Mouse (Mus musculus): Measurements from ENCODE around the gene Mlxipl. TPM values are rescaled to one million over a fixed set of nuclear protein-coding genes. Genes with fewer than 3 reads are reported as not detected.

The Mlxipl gene
- polyA plus RNA-seq, 1 experiment from 2014 or later = 0.91 TPM

- peaks cover 22% of the 10 kb centered on the region for H3K4me1 ChIP-seq (replicated peaks; ENCODE audit: control insufficient read depth, insufficient read depth, low read length)
- no peaks in the 10 kb centered on the region for H3K9me3 ChIP-seq (ENCODE audit: control insufficient read depth, low read length)
- peak overlapping the region; percentile 100 for H3K9ac ChIP-seq
- H3K27ac ChIP-seq = peak overlapping the region; percentile 95
- peak overlapping the region; percentile 98 for H3K4me3 ChIP-seq (replicated peaks; ENCODE audit: low read length)
- H3K27me3 ChIP-seq (ENCODE audit: control insufficient read depth, insufficient read depth, low read length) = no peaks in the 10 kb centered on the region
- WGBS = 12% methylated on average over 14 of the region's 14 CpGs
- peaks cover 44% of the 10 kb centered on the region for H3K36me3 ChIP-seq (replicated peaks; ENCODE audit: control insufficient read depth, insufficient read depth)
- H3K4me2 ChIP-seq (replicated peaks) = peak overlapping the region; percentile 81
- DNase-seq (ENCODE audit: low spot score) = peak; percentile 63
- ATAC-seq (ENCODE audit: low FRiP score) = peak; percentile 66
Measured at GRCm38 (mm10) chr5:135076931-135077505, 12.7 kb upstream of the Mlxipl start.

- peaks cover 36% of the 10 kb centered on the region for H3K36me3 ChIP-seq (replicated peaks; ENCODE audit: control insufficient read depth, insufficient read depth)
- H3K27ac ChIP-seq = peak within 1 kb of the TSS; percentile 95
- no peaks in the 10 kb centered on the region for H3K27me3 ChIP-seq (ENCODE audit: control insufficient read depth, insufficient read depth, low read length)
- peaks cover 22% of the 10 kb centered on the region for H3K4me1 ChIP-seq (replicated peaks; ENCODE audit: control insufficient read depth, insufficient read depth, low read length)
- no peaks in the 10 kb centered on the region for H3K9me3 ChIP-seq (ENCODE audit: control insufficient read depth, low read length)
- DNase-seq (ENCODE audit: low spot score) = peak; percentile 98
- peak within 1 kb of the TSS; percentile 100 for H3K9ac ChIP-seq
- H3K4me3 ChIP-seq (replicated peaks; ENCODE audit: low read length) = peak within 1 kb of the TSS; percentile 98
- H3K4me2 ChIP-seq (replicated peaks) = peak within 1 kb of the TSS; percentile 81
- ATAC-seq (ENCODE audit: low FRiP score) = peak; percentile 84
- WGBS = 1% methylated on average over 65 of the region's 83 CpGs
Measured at GRCm38 (mm10) chr5:135077564-135078481, 11.9 kb upstream of the Mlxipl start, which contains the start of gene Vps37d. TSS of gene Vps37d (minus strand) at chr5:135078266.

GRCm38 (mm10) chr5:135078482-135078810, 11.2 kb upstream of the Mlxipl start:
- ATAC-seq (ENCODE audit: low FRiP score) (peak; percentile 66), DNase-seq (ENCODE audit: low spot score) (no peak)
- WGBS = under 1% methylated on average over 11 of the region's 11 CpGs

GRCm38 (mm10) chr5:135079578-135079977, 10.1 kb upstream of the Mlxipl start:
- DNase-seq (ENCODE audit: low spot score) = no peak
- Histone ChIP-seq H3K9me3 (ENCODE audit: control insufficient read depth, low read length) (no peaks in the 10 kb centered on the region), H3K4me3 (replicated peaks; ENCODE audit: low read length) (no peak overlapping the region), H3K27me3 (ENCODE audit: control insufficient read depth, insufficient read depth, low read length) (no peaks in the 10 kb centered on the region), H3K36me3 (replicated peaks; ENCODE audit: control insufficient read depth, insufficient read depth) (peaks cover 19% of the 10 kb centered on the region), H3K9ac (no peak overlapping the region), H3K4me2 (replicated peaks) (no peak overlapping the region), H3K27ac (no peak overlapping the region), H3K4me1 (replicated peaks; ENCODE audit: control insufficient read depth, insufficient read depth, low read length) (peaks cover 12% of the 10 kb centered on the region)
- WGBS = 95% methylated on average over 2 of the region's 2 CpGs
- no peak for ATAC-seq (ENCODE audit: low FRiP score)

More at GRCm38 (mm10) chr5:135078482-135078810, 11.2 kb upstream of the Mlxipl start:
- Histone ChIP-seq H3K4me3 (replicated peaks; ENCODE audit: low read length) (peak overlapping the region; percentile 98), H3K9ac (peak overlapping the region; percentile 100; the same call in 1 of the 2 replicates), H3K27ac (peak overlapping the region; percentile 95), H3K36me3 (replicated peaks; ENCODE audit: control insufficient read depth, insufficient read depth) (peaks cover 30% of the 10 kb centered on the region), H3K9me3 (ENCODE audit: control insufficient read depth, low read length) (no peaks in the 10 kb centered on the region), H3K27me3 (ENCODE audit: control insufficient read depth, insufficient read depth, low read length) (no peaks in the 10 kb centered on the region), H3K4me1 (replicated peaks; ENCODE audit: control insufficient read depth, insufficient read depth, low read length) (peaks cover 20% of the 10 kb centered on the region), H3K4me2 (replicated peaks) (peak overlapping the region; percentile 81)

- ATAC-seq (ENCODE audit: low FRiP score) = no peak
- Histone ChIP-seq H3K4me2 (replicated peaks) (no peak overlapping the region), H3K27me3 (ENCODE audit: control insufficient read depth, insufficient read depth, low read length) (no peaks in the 10 kb centered on the region), H3K4me3 (replicated peaks; ENCODE audit: low read length) (no peak overlapping the region), H3K36me3 (replicated peaks; ENCODE audit: control insufficient read depth, insufficient read depth) (peaks cover 9% of the 10 kb centered on the region), H3K27ac (no peak overlapping the region), H3K9ac (no peak overlapping the region), H3K4me1 (replicated peaks; ENCODE audit: control insufficient read depth, insufficient read depth, low read length) (peaks cover 12% of the 10 kb centered on the region), H3K9me3 (ENCODE audit: control insufficient read depth, low read length) (no peaks in the 10 kb centered on the region)
- no peak for DNase-seq (ENCODE audit: low spot score)
- 88% methylated on average over 5 of the region's 5 CpGs for WGBS
Measured at GRCm38 (mm10) chr5:135080539-135080938, 9.2 kb upstream of the Mlxipl start.

GRCm38 (mm10) chr5:135086871-135087270, 2.8 kb upstream of the Mlxipl start:
- Histone ChIP-seq H3K36me3 (replicated peaks; ENCODE audit: control insufficient read depth, insufficient read depth) (no peaks in the 10 kb centered on the region), H3K4me1 (replicated peaks; ENCODE audit: control insufficient read depth, insufficient read depth, low read length) (no peaks in the 10 kb centered on the region), H3K27me3 (ENCODE audit: control insufficient read depth, insufficient read depth, low read length) (peaks cover 37% of the 10 kb centered on the region), H3K9ac (no peak overlapping the region), H3K9me3 (ENCODE audit: control insufficient read depth, low read length) (no peaks in the 10 kb centered on the region), H3K27ac (no peak overlapping the region), H3K4me2 (replicated peaks) (no peak overlapping the region), H3K4me3 (replicated peaks; ENCODE audit: low read length) (no peak overlapping the region)
- 82% methylated on average over 4 of the region's 4 CpGs for WGBS
- DNase-seq (ENCODE audit: low spot score) (no peak), ATAC-seq (ENCODE audit: low FRiP score) (no peak)

- Histone ChIP-seq H3K4me3 (replicated peaks; ENCODE audit: low read length) (no peak overlapping the region), H3K9ac (no peak overlapping the region), H3K27ac (no peak overlapping the region), H3K9me3 (ENCODE audit: control insufficient read depth, low read length) (no peaks in the 10 kb centered on the region), H3K4me1 (replicated peaks; ENCODE audit: control insufficient read depth, insufficient read depth, low read length) (no peaks in the 10 kb centered on the region), H3K27me3 (ENCODE audit: control insufficient read depth, insufficient read depth, low read length) (peaks cover 17% of the 10 kb centered on the region), H3K36me3 (replicated peaks; ENCODE audit: control insufficient read depth, insufficient read depth) (no peaks in the 10 kb centered on the region), H3K4me2 (replicated peaks) (no peak overlapping the region)
- ATAC-seq (ENCODE audit: low FRiP score) = no peak
- DNase-seq (ENCODE audit: low spot score) = no peak
- 71% methylated on average over 1 of the region's 1 CpGs for whole genome bisulfite sequencing
Measured at GRCm38 (mm10) chr5:135100981-135101380, 11.3 kb downstream of the Mlxipl start.

GRCm38 (mm10) chr5:135103999-135104660, 14.4 kb downstream of the Mlxipl start:
- Histone ChIP-seq H3K9me3 (ENCODE audit: control insufficient read depth, low read length) (no peaks in the 10 kb centered on the region), H3K36me3 (replicated peaks; ENCODE audit: control insufficient read depth, insufficient read depth) (no peaks in the 10 kb centered on the region), H3K27me3 (ENCODE audit: control insufficient read depth, insufficient read depth, low read length) (peaks cover 40% of the 10 kb centered on the region), H3K4me3 (replicated peaks; ENCODE audit: low read length) (no peak overlapping the region), H3K4me2 (replicated peaks) (no peak overlapping the region), H3K27ac (no peak overlapping the region), H3K4me1 (replicated peaks; ENCODE audit: control insufficient read depth, insufficient read depth, low read length) (0 out of 2 replicates have a peak, but pooled peaks cover 13% of the 10 kb centered on the region), H3K9ac (no peak overlapping the region)
- no peak for ATAC-seq (ENCODE audit: low FRiP score)
- DNase-seq (ENCODE audit: low spot score) = no peak
- WGBS = 65% methylated on average over 11 of the region's 11 CpGs

- H3K36me3 ChIP-seq (replicated peaks; ENCODE audit: control insufficient read depth, insufficient read depth) = no peaks in the 10 kb centered on the region
- peak overlapping the region; percentile 88 for H3K4me2 ChIP-seq (replicated peaks)
- peak; percentile 75 for DNase-seq (ENCODE audit: low spot score)
- peak; percentile 79 for ATAC-seq (ENCODE audit: low FRiP score)
- H3K27me3 ChIP-seq (ENCODE audit: control insufficient read depth, insufficient read depth, low read length) = peaks cover 49% of the 10 kb centered on the region
- H3K9ac ChIP-seq = peak overlapping the region; percentile 53
- 0 out of 2 replicates have a peak, but pooled peaks cover 13% of the 10 kb centered on the region for H3K4me1 ChIP-seq (replicated peaks; ENCODE audit: control insufficient read depth, insufficient read depth, low read length)
- under 1% methylated on average over 48 of the region's 48 CpGs for WGBS
- peak overlapping the region; percentile 44 for H3K4me3 ChIP-seq (replicated peaks; ENCODE audit: low read length)
- H3K27ac ChIP-seq = no peak overlapping the region
- no peaks in the 10 kb centered on the region for H3K9me3 ChIP-seq (ENCODE audit: control insufficient read depth, low read length)
Measured at GRCm38 (mm10) chr5:135106758-135107256, 17.1 kb downstream of the Mlxipl start.

Measured in hindbrain, embryonic 14.5 days (tissue).